Comparison of ENCODE assay signal across 8 mouse cellular contexts in the genomic region with DNA sequence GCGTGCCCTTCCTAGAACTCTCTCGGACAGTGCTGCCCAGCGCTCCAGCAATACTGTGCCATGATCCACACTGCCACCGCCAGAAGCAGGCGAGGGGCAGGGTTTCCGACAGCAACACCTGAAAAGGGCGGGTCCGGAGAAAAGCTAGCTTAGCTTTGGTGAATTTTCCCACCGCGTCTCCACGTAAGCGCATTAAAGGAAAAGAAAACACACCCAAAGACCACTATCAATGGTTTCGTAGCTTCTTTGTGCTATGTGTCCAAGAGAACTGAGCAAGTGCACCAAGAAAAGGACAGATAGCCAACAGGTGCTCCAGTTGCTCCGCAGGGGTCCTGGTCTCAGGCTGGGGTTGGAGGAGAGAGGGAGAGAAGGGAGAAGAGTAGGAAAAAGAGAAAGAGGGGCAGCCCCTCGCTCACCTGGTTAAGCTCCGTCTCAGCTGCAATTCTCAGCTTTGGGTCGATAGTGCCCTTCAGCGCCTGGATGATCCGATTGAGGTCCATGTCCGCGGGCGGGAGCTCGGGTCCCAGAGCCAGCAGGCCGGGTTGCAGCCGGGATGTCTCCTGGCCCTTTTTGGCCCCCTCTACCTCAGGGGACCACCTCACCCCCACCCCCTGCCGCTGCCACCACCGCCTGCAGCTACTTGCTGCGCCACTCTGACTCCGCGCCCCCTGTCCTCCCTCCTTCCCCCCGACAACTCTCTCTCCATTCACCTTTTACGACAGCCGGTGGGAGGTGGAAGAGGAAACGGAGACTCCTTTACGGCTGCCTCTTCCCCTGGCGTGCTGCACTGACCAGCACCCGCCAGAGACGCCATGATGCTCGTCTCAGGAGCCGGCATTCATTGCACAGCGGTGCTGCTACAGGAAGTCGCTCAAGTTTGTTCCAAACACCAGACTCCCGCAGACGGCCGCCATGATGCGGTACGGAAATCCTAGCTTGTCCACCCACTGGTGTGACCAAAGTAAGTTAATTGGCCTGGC. TPM values are rescaled to one million over a fixed set of nuclear protein-coding genes. Genes with fewer than 3 reads are reported as not detected.
DNase-seq lines count a peak whose midpoint lies in the region; ATAC-seq and TF ChIP-seq lines count a peak whose summit lies in the region.

A gene (minus strand): TSS at position 720 of the 980 bp plus-strand sequence.

- H3K36me3 ChIP-seq in ES-Bruce4 (ENCODE audit: control insufficient read depth, insufficient read depth, low read length, poor library complexity, severe bottlenecking) = no peaks in the 10 kb centered on the region; the same call in 1 of the 2 replicates
- no peaks in the 10 kb centered on the region for H3K36me3 ChIP-seq in forebrain, embryonic 13.5 days (ENCODE audit: poor library complexity, severe bottlenecking)
- no peaks in the 10 kb centered on the region for H3K36me3 ChIP-seq in liver, postnatal 0 days (replicated peaks; ENCODE audit: insufficient read depth, low read length)
- H3K36me3 ChIP-seq in neural tube, embryonic 14.5 days (ENCODE audit: control insufficient read depth, insufficient read depth, low read length) = no peaks in the 10 kb centered on the region

- H3K27ac ChIP-seq in ES-Bruce4 (ENCODE audit: insufficient read depth, low read length) = peak within 1 kb of the TSS; percentile 56
- 0 out of 2 replicates have a peak within 1 kb of the TSS, but pooled peaks have one; percentile 31 for H3K27ac ChIP-seq in forebrain, embryonic 13.5 days
- peak within 1 kb of the TSS; percentile 37 for H3K27ac ChIP-seq in liver, postnatal 0 days (ENCODE audit: low read depth)
- no peak within 1 kb of the TSS for H3K27ac ChIP-seq in neural tube, embryonic 14.5 days (ENCODE audit: low read depth, low read length)

- no peak for TF ChIP-seq EP300 in ES-Bruce4 (IDR thresholded peaks at IDR 0.05; ENCODE audit: insufficient read depth, low read depth, low read length)
- TF ChIP-seq EP300 in liver, postnatal 0 days (IDR thresholded peaks at IDR 0.05; ENCODE audit: low read depth) = no peak

- TF ChIP-seq POLR2A in ES-Bruce4 (IDR thresholded peaks at IDR 0.05; ENCODE audit: insufficient read depth, low read length) = peak; percentile 56

- no peak for TF ChIP-seq CTCF in ES-Bruce4 (IDR thresholded peaks at IDR 0.05; ENCODE audit: low read depth, low read length)
- TF ChIP-seq CTCF in liver, postnatal 0 days (IDR thresholded peaks at IDR 0.05; ENCODE audit: low read depth) = peak; percentile 32; the same call in 1 of the 2 replicates

- no peaks in the 10 kb centered on the region for H3K27me3 ChIP-seq in ES-Bruce4 (ENCODE audit: control insufficient read depth, insufficient read depth, low read length, poor library complexity, severe bottlenecking)
- H3K27me3 ChIP-seq in forebrain, embryonic 13.5 days = no peaks in the 10 kb centered on the region
- H3K27me3 ChIP-seq in liver, postnatal 0 days (ENCODE audit: insufficient read depth, low read length) = no peaks in the 10 kb centered on the region
- no peaks in the 10 kb centered on the region for H3K27me3 ChIP-seq in neural tube, embryonic 14.5 days (ENCODE audit: control insufficient read depth, insufficient read depth, low read length)

- H3K4me2 ChIP-seq in forebrain, embryonic 13.5 days = peak within 1 kb of the TSS; percentile 82
- H3K4me2 ChIP-seq in liver, postnatal 0 days (ENCODE audit: low read depth, low read length) = peak within 1 kb of the TSS; percentile 90
- peak within 1 kb of the TSS; percentile 89 for H3K4me2 ChIP-seq in neural tube, embryonic 14.5 days (ENCODE audit: low read depth, low read length)

- H3K9me3 ChIP-seq in ES-Bruce4 (replicated peaks; ENCODE audit: control insufficient read depth, insufficient read depth, low read length, poor library complexity, severe bottlenecking) = no peaks in the 10 kb centered on the region
- H3K9me3 ChIP-seq in forebrain, embryonic 13.5 days (replicated peaks) = no peaks in the 10 kb centered on the region
- no peaks in the 10 kb centered on the region for H3K9me3 ChIP-seq in liver, postnatal 0 days (ENCODE audit: low read length)
- H3K9me3 ChIP-seq in neural tube, embryonic 14.5 days (ENCODE audit: control insufficient read depth, low read length) = no peaks in the 10 kb centered on the region

- H3K4me1 ChIP-seq in ES-Bruce4 (ENCODE audit: control insufficient read depth, insufficient read depth, low read length) = no peaks in the 10 kb centered on the region
- H3K4me1 ChIP-seq in forebrain, embryonic 13.5 days = peaks cover 11% of the 10 kb centered on the region
- H3K4me1 ChIP-seq in liver, postnatal 0 days (ENCODE audit: insufficient read depth) = peaks cover 8% of the 10 kb centered on the region
- H3K4me1 ChIP-seq in neural tube, embryonic 14.5 days (ENCODE audit: control insufficient read depth, insufficient read depth, low read length) = peaks cover 10% of the 10 kb centered on the region; the same call in 1 of the 2 replicates

- peak within 1 kb of the TSS; percentile 73 for H3K9ac ChIP-seq in ES-Bruce4 (ENCODE audit: low read depth, poor library complexity, severe bottlenecking)
- H3K9ac ChIP-seq in forebrain, embryonic 13.5 days = peak within 1 kb of the TSS; percentile 80
- H3K9ac ChIP-seq in liver, postnatal 0 days (replicated peaks) = peak within 1 kb of the TSS; percentile 66
- peak within 1 kb of the TSS; percentile 70 for H3K9ac ChIP-seq in neural tube, embryonic 14.5 days (replicated peaks; ENCODE audit: low read depth, low read length)

- H3K4me3 ChIP-seq in ES-Bruce4 (ENCODE audit: low read depth, low read length) = peak within 1 kb of the TSS; percentile 93
- H3K4me3 ChIP-seq in forebrain, embryonic 13.5 days = peak within 1 kb of the TSS; percentile 80
- H3K4me3 ChIP-seq in liver, postnatal 0 days (ENCODE audit: low read depth, low read length) = peak within 1 kb of the TSS; percentile 75
- H3K4me3 ChIP-seq in neural tube, embryonic 14.5 days (ENCODE audit: low read depth, low read length) = peak within 1 kb of the TSS; percentile 82

- under 1% methylated on average over 46 of the region's 47 CpGs for WGBS in forebrain, embryonic 13.5 days
- WGBS in large intestine, adult 2 months = under 1% methylated on average over 47 of the region's 47 CpGs
- WGBS in liver, postnatal 0 days (ENCODE audit: insufficient replicate concordance) = under 1% methylated on average over 45 of the region's 47 CpGs
- under 1% methylated on average over 47 of the region's 47 CpGs for WGBS in neural tube, embryonic 14.5 days

- peak; percentile 93 to 95 for DNase-seq in heart, postnatal 10 days
- DNase-seq in large intestine, adult 2 months (ENCODE audit: low read depth, low spot score) = peak; percentile 96
- peak; percentile 89 for DNase-seq in liver, postnatal 0 days
- DNase-seq in testis, postnatal 10 days (ENCODE audit: low spot score) = peak; percentile 84

- intact Hi-C loops in heart, postnatal 10 days (cut with DNase I) = loop anchor here (1.0 to 10.0 kb wide), 2 partner anchors 294 to 619 kb away; a partner anchor contains a TSS

- ATAC-seq in cerebellum, adult (ENCODE audit: insufficient number of reproducible peaks, low FRiP score, low TSS enrichment) = peak; percentile 98
- ATAC-seq in forebrain, embryonic 13.5 days = peak; percentile 99
- peak; percentile 98 for ATAC-seq in liver, postnatal 0 days
- peak; percentile 100 for ATAC-seq in neural tube, embryonic 14.5 days (ENCODE audit: low read depth)

RNA-seq across cellular contexts. Expression of the gene that starts here (rescaled TPM):
- polyA plus RNA-seq in ES-Bruce4 (2011; ENCODE audit: insufficient read depth, insufficient read length, low read depth, missing spikeins) = 56.3 and 69.9 TPM in 2 replicates
- polyA plus RNA-seq in forebrain, embryonic 13.5 days (2015; fragmentation: Nextera tagmentation; extraction: Ambion mirVana) = 26.0 and 26.6 TPM in 2 replicates
- 10 to 100 TPM; 23.6 to 27.5 TPM for total RNA-seq in heart, postnatal 10 days (2021)
- 9.1 and 13.0 TPM in 2 replicates for polyA plus RNA-seq in large intestine, adult 2 months (2012; rRNA removed)
- 6.1 and 7.4 TPM in 2 replicates for polyA plus RNA-seq in liver, postnatal 0 days (2015; fragmentation: Nextera tagmentation; extraction: Ambion mirVana)
- 17.2 and 21.2 TPM in 2 replicates for polyA plus RNA-seq in neural tube, embryonic 14.5 days (2014; fragmentation: Nextera tagmentation; extraction: Ambion mirVana)
